Mouse (Mus musculus) heart, postnatal 0 days (tissue): ENCODE data around the gene Bmp2k.

Experiments used
- CTCF ChIP-seq: IDR thresholded peaks from 2 replicates; pipeline ENCODE4 v1.5.1; 2016; ENCODE audit warnings: antibody characterized with exemption, control low read depth, low read depth
- EP300 ChIP-seq: IDR thresholded peaks from 2 replicates; pipeline ENCODE4 v1.6.1; 2016; ENCODE audit warnings: antibody characterized with exemption, low read depth

DNA sequence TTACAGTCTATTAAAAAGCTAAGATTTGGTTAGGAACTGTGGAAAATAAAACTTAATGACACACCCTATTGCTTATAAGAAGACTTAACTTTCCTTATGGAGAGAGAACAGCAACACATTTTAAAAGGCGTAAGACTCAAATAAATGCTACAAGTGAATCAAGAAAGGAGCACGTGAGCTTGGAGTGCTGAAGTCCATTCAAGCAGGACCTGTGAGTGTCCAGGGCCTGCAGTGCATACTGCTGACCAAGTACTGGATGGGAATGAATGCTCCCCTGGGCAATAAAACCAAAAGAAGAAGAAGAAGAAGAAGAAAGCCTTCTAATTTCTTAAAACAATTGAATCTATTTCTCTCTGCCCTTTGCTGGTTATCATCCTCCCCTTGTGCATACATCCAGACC is 32.0 kb upstream of the Bmp2k start:
- TF ChIP-seq CTCF (no peak), EP300 (no peak)
